Mouse (Mus musculus): ENCODE results near the gene Bmt2.

DNA sequence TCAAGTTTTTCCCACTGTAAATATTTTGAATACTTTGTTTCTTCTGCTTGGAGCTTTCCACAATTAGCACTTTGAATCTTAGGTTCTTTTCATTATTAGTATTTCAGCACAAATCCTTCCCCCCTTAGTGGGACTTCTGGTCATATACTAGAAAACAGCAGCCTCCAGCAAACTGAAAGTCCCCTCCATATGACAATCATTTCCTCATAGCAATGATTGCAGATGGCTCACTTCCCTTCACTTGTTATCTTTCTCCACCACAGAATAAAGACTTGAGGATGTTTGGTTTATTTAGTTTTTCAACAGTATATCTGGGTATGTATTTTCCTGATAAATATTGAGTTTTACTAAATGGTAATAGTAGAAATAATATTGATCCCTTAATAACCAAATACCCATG lies 12.6 kb upstream of the Bmt2 start:
- TF ChIP-seq CTCF (IDR thresholded peaks at IDR 0.05; ENCODE audit: low read depth, low read length) (no peak), POLR2A (IDR thresholded peaks at IDR 0.05; ENCODE audit: borderline replicate concordance, low read depth, low read length) (no peak)

Measured in bone marrow macrophage, adult 2 months (primary cell).